Mouse (Mus musculus) spleen, postnatal 14 days (tissue): ENCODE data around the gene Tmem140.

ENCODE experiments used
- DNase-seq, 2 experiments: peaks; one replicate each; pipeline ENCODE4 v3.0.0; 2021 to 2022; ENCODE audit warnings: low spot score in 2 of 2

Gene Tmem140

GRCm38 (mm10) chr6:34875966-34876834 is 13.3 kb downstream of the Tmem140 start:
- DNase-seq: peak in 1 of 2 experiments; percentile 6

GRCm38 (mm10) chr6:34876835-34877156 is 13.8 kb downstream of the Tmem140 start:
- DNase-seq: peak in 1 of 2 experiments; percentile 6

- DNase-seq: peak; percentile 78 to 86
Measured at GRCm38 (mm10) chr6:34877509-34878321, 14.8 kb downstream of the Tmem140 start, which contains the start of gene Cyren. Cyren (minus strand) TSS chr6:34878060.

GRCm38 (mm10) chr6:34879101-34879740 is 16.3 kb downstream of the Tmem140 start:
- no peak for DNase-seq

GRCm38 (mm10) chr6:34879911-34880475 is 17.0 kb downstream of the Tmem140 start:
- DNase-seq: peak in 1 of 2 experiments; percentile 52

GRCm38 (mm10) chr6:34884724-34885123 is 21.8 kb downstream of the Tmem140 start:
- DNase-seq: no peak

GRCm38 (mm10) chr6:34887131-34887850 is 24.3 kb downstream of the Tmem140 start:
- DNase-seq: no peak

- DNase-seq: no peak
Measured at GRCm38 (mm10) chr6:34889185-34889584, 26.2 kb downstream of the Tmem140 start.

- DNase-seq: no peak
Measured at GRCm38 (mm10) chr6:34895569-34895968, 32.6 kb downstream of the Tmem140 start.

- no peak for DNase-seq
Measured at GRCm38 (mm10) chr6:34896168-34896780, 33.3 kb downstream of the Tmem140 start.

GRCm38 (mm10) chr6:34899127-34899526 is 36.2 kb downstream of the Tmem140 start:
- DNase-seq: no peak

GRCm38 (mm10) chr6:34900990-34901389 is 38.0 kb downstream of the Tmem140 start:
- DNase-seq: no peak

- no peak for DNase-seq
Measured at GRCm38 (mm10) chr6:34901911-34902444, 39.0 kb downstream of the Tmem140 start.

- no peak for DNase-seq
Measured at GRCm38 (mm10) chr6:34902578-34902977, 39.6 kb downstream of the Tmem140 start.

- DNase-seq: no peak
Measured at GRCm38 (mm10) chr6:34903441-34903840, 40.5 kb downstream of the Tmem140 start.

- DNase-seq: no peak
Measured at GRCm38 (mm10) chr6:34903851-34904250, 40.9 kb downstream of the Tmem140 start.

- no peak for DNase-seq
Measured at GRCm38 (mm10) chr6:34904361-34904760, 41.4 kb downstream of the Tmem140 start.

GRCm38 (mm10) chr6:34906125-34906524 is 43.2 kb downstream of the Tmem140 start:
- no peak for DNase-seq

GRCm38 (mm10) chr6:34906661-34907060 is 43.7 kb downstream of the Tmem140 start:
- no peak for DNase-seq

GRCm38 (mm10) chr6:34907121-34907614 is 44.2 kb downstream of the Tmem140 start:
- peak in 1 of 2 experiments; percentile 35 for DNase-seq
